Mouse (Mus musculus) spleen, adult 2 months (tissue): ENCODE results near the gene Dst.

Experiments used
- CTCF ChIP-seq: fragments of 200-500 bp; IDR thresholded peaks from 2 replicates; pipeline ENCODE4 v1.5.1; 2011; ENCODE audit warnings: mild to moderate bottlenecking, inconsistent platforms; ENCODE audit not compliant: insufficient read depth, insufficient read length, insufficient replicate concordance; ENCODE audit errors: extremely low read depth
- POLR2A ChIP-seq: fragments of 200-500 bp; IDR thresholded peaks from 2 replicates; pipeline ENCODE4 v1.6.1; 2011; ENCODE audit warnings: low read depth, low read length, inconsistent platforms

DNA sequence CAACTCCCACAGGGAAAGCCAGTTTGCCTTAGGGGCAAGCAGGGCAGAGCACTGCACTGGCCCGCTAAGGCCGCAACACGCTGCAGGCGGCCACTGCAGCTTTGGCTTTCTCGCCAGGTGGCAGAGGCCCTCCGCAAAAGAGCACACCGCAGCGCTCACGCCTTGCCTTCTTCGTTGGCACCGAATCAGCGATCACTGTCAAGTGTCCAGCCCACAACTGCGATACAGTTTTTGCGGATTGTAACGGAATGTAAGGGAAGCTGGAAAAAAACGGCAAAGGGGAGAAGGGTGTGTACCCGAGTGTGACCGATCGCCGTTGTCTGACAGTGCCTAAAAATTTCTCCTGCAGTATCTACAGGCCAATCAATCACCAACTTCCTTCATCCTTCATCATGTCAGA lies 1.1 kb upstream of the Dst start:
- no peak for TF ChIP-seq CTCF
- no peak for TF ChIP-seq POLR2A
